Mouse (Mus musculus) urinary bladder, postnatal 25 days (tissue): ENCODE data around the gene Sh3pxd2b.

Experiments
- DNase-seq: peaks from one replicate; pipeline ENCODE4 v3.0.0; 2022; ENCODE audit warnings: low spot score

The Sh3pxd2b gene

DNA sequence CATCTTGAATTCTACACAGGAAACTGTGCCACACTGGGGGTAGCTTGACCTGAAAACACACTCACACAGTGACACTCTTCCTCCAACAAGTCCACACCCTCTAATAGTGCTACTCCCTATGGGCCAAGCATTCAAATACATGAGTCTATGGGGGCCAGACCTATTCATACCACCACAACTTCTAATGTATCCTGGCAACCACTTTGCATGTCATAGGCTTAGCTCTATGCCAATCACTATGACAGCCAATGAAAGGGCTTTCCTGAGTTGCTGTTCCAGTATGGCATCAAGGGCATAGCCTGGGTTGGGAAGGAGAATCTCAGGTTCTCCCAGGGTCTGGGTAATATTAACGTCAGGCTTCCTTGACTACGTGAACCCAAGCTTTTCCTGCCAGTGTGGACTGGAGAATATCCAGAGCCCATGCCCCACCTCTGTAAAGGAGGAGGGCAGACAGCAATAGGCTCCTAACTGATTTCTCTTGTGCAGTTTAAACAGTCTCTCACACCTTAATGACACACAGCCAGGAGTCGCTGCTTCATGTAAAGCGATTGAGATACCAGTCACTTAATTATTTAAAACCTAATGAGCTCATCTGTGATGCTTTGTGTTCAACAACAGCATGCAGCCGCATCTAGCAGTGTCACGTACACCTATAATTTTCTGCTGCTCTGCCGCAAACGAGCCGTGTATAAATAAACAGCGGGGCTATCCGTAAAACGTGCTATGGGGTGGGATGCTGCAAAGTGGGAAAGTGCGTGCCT lies 25.8 kb downstream of the Sh3pxd2b start:
- no peak for DNase-seq

DNA sequence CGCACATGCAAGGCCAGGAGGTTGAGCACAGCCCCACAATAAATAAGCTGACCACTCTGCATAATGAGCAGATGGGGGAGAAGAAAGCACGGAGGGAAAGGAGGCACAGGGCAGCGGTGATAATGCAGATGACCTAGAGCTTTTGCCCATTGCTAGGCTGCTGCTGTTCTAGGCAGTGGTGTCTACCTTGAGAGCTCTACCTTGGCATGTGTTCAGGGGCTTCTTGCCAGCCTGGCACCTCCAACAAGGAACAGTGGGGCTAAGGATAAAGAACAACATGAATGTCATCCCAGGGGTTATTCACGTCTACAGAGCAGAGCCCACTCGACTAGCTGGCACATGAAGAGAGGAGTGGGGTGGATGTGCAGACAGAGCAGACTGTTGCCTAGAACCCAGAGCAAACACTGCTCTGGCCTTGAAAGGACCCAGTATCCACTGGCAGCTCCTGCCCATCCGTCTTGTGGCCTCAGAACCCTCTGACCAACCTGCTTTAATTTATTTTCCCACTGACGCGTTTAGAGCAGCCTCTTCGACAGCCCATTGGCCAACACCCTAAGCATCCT lies 26.5 kb downstream of the Sh3pxd2b start:
- DNase-seq = no peak

DNA sequence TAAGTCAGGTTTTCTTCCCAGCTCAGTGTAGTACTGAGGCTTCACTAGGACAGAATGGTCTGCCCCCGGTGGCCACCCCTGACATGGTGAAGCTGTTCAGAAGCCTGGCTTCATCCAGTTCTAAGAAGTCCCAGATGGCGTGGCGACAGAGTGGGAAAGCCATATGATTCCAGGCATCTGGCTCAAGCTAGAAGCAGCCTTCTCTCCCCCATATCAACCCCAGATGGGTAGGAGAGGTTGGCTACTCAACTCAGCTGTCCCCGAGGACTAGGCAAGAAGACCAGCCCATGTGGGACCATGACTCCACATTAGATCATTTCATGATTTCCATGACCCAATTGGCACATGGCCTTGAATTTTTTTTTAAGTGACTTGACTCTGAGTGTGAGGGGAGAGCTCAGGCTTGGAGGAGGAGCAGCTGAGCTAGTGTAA lies 27.5 kb downstream of the Sh3pxd2b start:
- DNase-seq = no peak

DNA sequence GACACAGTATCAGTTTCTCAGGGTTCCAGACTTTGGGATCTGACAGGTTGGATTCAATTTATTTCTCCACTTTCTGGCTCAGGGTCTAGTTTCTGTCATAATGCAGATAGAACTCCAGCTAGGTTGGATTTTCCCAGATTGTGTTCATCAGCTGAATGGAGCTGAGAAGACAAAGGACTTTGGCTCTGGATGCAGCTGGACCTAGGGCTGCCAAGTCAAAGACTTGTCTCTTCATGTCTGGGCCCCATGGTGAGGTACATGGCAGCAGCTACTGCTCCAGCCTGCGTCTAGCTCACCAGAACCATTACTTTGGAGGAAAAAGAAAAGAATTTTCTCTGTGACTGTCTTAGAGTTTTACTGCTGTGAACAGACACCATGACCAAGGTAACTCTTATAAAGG lies 28.5 kb downstream of the Sh3pxd2b start:
- DNase-seq = no peak

DNA sequence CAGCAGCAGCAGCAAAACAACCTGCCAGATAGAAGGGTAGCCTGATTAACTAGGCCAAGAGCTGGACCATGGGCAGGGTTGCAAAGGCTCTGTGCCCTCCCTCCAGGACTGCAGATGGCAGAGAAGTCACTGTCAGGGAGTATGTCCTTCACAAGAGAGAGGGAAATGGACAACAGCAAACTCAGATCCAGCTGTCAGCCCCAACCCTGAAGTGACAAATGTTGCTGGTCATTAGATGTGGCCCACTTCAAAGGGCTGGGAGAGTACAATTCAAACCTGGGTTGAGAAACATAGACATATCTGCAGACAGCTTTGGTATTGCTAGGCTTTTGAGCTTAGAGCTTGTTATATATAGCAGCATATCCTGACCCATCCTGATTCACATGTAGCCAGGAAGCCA lies 32.3 kb downstream of the Sh3pxd2b start:
- DNase-seq = no peak

DNA sequence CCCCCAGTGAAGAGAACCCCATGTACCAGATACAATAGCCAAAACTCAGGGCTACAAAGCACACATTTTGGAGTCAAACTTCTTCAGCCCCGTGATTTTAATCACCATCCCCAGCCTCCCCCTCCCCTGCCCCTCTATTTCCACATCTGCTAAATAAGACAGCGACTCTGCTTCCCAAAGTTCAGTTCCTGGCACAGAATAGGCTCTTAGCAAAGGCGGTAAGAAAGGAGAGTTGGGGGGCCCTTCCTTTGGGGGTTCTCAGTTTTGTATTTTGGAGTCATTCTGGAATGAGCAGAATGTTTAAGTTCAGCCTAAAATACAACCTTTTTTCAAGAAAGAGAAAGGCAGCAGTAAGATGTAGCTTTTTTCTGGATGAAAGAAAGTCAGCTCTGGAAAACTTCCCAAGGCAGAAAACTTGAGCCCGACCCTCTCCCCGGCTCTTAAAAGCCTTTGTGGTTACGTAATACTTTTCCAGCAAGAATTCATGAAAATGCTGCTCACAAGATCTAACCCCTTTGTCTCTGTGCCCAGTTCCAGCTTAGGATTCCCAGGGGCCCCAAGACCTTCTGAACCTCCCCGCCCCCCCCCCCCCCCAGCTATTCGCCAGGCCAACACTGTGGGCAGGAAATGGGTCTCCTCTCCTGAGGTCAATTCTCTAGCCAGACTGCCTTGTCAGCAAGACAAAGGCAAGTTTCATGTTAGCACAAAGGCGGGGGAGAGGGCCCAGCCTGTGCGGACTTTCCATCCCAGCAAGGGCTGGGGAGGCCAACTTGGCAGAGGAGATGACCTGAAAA lies 35.9 kb downstream of the Sh3pxd2b start:
- DNase-seq = no peak

DNA sequence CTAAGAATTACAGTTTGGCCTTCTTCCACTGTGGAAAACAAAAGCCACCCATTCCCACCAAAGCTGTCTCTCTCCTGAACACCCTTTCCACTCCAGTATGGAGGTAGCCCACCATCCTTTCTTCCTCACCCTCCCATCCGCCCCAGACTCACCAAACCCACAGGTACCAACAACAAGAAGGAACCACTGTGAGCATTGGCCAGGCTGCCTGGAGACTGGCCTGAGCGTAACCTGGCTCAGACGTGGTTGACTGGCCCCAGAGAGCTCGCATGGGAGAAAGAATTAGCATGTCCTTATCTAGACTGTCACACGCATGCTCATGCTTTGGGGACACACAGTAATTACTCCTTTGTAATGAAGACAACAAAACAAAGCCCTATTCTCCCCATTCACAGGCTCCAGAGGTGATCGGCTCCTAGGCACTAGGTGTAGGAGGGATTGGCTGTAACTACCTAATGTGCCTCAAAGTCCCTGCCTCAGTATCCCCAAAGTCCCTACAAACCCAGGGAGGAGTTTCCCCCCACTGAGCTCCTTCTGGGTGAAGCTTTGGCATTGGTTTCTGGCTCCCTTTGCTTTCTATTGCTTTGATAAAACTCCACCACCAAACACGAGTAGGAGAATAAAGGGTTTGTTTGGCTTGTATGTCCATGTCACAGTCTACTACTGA lies 36.6 kb downstream of the Sh3pxd2b start:
- no peak for DNase-seq

DNA sequence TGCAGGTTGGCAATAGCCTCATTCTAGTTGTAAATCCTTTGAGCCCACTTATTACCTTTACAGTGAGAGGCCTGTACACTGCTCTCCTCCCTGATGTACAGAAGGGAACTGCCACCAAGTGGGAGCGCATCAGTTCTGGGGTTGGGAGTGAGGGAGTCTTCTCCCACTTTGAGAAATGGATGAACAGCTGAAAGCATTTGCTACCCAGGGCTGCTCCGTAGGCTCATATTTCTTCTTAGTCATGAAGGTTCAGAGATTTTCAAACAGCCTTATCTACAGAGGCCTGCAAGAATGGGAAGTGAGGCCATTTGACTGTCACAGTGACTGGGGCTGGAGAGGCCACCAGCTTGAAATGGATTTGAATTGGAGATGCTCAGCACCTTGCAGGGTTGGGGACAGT lies 38.4 kb downstream of the Sh3pxd2b start:
- no peak for DNase-seq

DNA sequence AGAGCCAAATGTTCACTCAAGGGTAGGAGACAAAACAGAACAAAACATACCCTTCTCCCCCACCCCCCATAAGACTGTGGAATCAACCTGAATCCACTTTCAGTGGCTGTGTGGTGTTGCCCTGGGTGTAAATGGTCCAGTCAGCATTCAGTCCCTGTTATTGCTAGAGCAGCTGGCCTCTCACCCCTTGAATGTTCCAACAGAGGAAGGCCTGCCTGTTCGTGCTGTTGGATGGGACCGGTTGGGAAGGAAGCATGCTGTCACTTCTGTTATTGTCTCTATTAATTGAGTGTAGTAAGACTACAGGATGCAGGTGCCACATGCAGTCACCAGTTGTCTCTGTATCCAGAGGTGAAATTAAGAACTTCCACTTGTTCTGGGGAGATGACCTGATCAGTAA lies 40.4 kb downstream of the Sh3pxd2b start:
- DNase-seq = no peak

DNA sequence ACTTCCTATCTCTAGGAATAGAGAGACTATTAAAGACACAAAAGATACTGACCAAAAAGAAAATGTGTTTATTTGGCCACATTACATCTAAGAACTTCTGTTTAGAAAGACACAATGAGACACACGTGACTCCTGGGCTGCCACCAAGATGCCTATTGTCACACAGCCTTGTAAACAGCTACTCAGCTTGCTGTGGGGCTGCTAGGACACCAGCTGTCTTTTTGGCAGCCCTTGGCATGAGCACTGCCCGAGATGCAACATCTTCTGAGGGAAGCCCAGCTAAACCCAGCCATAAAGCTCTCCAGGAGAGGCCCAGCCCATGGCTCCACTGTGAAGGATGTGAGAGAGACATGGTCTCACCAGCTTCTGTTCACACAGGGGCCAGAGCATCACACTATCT lies 45.5 kb downstream of the Sh3pxd2b start:
- DNase-seq = no peak

DNA sequence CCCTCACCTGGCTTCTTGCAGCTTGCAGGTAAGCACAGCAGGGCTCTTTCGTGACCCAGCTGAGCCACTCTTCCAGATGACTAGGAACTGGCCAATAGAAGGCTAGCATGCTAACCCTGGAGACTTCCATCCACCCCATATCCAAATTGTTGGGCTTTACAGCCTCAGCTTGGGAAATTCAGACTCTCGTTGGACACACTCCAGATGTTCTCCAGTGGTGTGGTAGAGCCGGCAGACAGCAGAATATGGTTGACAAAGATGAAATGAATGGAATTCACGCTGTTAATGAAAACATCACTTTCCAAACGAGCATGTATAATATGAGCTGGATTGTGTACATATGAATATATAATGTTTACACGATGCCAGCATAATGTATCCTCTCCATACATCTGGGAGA lies 48.2 kb downstream of the Sh3pxd2b start:
- no peak for DNase-seq

DNA sequence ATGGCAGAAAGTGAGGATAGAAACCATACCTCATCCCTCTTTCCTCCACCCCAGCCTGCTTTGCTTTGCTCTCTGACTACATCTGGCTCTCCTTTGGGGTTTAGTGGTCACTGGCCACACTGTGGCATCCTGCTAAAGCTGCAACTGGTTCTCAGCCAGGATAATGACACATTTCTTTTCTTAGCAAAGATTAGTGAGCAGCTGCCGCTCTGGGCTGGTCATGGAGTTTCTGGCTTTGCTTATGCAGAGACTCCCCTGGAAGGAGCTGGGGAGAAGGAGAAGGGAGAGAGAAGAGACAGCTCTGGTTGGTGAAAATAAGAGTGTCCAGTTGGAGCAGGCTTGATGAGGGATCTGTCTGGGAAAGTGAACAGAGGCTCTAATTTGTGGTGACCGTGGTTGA lies 50.8 kb downstream of the Sh3pxd2b start:
- no peak for DNase-seq

DNA sequence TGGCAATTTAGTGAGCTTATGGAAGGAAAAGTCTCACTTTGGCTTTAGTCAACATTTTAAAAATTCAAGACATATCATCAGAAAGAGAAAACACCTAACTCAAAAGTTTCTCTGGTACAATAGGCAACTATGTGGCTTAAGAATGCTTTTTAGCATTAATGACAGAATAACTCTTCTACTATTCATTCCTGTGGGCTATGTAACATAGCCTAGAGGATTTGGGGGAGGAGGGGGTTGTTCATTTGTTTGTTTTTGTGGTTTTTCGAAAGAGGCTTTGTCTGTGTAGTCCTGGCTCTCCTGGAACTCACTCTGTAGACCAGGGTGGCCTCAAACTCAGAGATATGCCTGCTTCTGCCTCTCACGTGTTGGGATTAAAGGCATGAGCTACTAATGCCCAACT lies 51.6 kb downstream of the Sh3pxd2b start:
- DNase-seq = no peak

DNA sequence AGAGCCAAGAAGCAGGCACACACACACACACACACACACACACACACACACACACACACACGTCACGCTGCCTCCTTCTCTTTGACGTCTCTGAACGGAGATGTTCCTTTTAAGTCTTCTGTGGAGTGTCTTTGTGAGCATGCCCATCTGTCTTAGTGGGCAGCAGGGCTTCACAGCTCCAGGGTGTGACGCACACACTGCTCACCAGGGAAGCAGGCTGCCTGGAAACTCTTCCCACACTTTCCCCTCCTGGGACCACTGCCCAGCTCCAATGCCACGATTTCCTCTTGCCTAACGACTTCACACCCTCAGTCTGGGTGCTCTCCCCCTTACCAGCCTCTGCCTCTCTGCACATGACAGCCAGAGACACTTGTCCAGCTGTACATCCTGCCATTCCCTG lies 55.1 kb downstream of the Sh3pxd2b start:
- DNase-seq = no peak

DNA sequence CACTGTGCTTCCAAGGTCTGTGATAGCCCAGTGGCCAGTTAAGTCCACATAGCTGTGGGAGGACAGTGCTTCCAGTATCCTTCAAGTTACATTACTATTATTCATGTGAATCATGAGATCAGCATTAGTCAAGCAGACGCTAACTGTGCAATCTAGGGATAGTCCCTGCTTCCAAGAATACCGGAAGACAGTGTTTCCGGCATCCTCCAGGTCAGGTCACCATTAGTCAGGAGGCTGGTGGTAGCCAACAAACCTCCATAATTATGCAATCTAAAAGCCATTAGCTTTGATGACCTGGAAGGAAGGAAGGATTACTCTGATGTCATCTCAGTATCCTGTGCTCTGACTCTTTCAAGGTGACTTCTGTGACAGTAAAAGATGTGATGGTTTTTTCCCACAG lies 57.1 kb downstream of the Sh3pxd2b start:
- no peak for DNase-seq

DNA sequence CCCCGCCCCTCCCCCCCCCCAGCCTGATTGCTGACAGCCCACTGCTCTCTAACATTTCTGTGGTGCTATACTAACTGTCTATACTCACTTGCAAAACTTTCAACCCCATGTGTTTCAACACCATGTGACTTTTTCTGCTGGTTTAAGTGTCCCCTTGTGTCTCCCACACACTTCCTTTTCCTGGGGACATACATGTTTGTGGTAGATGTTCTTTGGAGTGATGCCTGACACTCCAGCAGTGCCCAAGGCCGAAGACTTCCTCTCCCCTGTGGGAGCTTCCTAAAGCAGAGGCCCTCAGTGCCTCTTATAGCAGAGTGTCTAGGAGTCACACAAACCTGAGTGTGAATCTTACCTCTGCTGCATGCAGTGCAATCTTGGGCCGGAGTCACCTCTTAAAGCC lies 60.2 kb downstream of the Sh3pxd2b start:
- no peak for DNase-seq

DNA sequence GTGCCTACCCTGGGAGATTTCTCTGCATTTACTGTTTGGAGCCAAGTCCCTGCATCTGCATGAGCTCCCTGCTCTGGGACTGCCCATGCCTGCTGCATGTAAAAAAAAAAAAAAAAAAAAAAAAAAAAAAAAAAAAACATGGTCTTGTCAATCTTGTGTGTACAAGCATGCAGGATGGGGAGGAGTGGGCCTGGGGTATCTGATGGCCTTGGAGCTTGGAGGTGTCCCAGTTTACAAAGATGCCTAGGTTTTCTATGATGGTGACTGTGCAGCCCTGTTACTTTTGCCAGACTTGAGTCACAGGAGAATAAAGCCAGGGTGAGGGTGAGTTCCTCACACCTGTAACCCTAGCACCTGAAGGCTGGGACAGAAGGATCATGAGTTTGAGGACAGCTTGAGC lies 61.4 kb downstream of the Sh3pxd2b start:
- DNase-seq = no peak

DNA sequence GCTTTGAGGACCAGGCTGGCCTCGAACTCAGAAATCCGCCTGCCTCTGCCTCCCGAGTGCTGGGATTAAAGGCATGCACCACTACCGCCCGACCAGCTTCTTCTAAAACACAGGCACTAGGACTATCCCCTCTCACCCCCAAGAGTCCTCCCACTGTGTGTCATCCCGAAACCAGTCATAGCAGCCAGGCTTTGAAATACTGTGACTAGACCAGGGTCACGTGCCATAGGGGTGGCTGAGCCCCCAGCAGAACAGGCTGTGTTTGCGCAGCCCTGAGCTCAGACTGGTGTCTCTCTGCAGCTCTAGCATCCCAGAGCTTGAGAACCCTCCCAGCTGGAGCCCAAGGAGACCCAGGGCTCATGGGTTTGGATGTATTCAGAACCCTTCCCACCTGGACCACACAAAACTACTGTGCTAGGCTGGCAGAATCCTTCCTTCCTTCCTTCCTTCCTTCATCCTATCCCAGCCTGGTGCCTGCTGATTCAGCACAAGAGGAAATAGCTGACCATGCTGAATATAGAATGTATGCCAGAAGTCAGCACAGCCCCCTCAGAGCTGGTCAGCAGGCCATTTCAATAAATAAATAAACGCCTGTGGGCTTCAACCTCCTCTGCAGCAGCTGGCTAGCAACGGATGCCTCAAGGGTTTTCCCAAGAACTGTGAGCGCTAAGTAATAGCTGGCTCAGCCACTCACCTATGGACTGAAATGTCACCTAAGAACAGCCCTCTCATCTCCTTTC lies 62.4 kb downstream of the Sh3pxd2b start:
- DNase-seq = no peak

DNA sequence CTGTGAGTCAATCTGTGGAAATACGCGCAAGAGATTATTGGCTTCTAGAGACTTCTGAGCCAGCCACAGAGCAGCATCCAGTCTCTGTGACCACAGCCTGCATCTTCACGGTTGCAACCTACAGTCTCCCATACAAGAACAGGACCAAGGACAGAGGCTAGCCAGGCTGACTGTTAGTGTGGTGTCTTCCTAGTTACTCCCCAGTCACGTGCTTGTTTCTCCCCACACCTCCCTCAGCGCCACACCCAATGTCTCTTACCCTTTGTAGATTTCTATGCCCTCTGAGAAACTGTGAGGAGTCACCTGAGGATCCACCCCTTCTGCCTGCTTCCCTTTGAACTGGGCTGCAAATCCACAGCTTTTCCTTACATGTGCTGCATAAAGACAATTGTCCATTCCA lies 72.4 kb downstream of the Sh3pxd2b start:
- DNase-seq = no peak

DNA sequence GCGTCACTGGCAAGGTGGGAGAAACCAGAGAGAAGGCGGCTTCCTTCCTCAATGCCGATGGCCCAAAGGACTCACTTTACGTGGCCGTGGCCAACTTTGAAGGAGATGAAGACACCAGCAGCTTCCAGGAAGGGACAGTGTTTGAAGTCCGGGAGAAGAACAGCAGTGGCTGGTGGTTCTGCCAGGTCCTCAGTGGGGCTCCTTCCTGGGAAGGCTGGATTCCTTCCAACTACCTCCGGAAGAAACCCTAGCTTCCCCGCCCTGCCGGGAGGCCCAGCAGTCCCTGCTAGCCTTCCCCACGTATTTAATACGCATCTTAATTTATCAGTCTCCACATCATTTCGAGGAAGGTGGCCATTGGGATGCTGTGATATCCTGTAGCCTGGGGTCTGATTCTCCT lies 75.7 kb downstream of the Sh3pxd2b start:
- DNase-seq = no peak

DNA sequence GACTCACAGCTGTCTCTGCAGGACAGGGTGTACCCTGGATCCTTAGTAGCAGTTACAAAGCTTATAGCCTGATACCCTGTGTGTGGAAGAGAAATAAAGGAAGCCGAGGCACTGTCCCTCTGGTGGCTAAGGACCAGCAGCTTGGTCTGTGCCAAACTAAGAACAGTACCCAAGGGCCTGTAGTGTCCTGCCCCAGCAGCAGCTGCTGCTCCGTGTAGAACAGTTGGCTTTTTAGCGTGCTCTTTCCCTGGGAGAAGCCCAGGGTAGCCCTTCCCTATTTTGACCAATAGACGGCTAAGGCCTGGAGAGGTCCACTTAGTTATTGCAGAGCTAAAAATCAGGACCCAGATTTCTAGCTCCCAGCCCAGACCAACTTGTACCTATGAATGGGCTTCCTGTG lies 77.0 kb downstream of the Sh3pxd2b start:
- DNase-seq = no peak

DNA sequence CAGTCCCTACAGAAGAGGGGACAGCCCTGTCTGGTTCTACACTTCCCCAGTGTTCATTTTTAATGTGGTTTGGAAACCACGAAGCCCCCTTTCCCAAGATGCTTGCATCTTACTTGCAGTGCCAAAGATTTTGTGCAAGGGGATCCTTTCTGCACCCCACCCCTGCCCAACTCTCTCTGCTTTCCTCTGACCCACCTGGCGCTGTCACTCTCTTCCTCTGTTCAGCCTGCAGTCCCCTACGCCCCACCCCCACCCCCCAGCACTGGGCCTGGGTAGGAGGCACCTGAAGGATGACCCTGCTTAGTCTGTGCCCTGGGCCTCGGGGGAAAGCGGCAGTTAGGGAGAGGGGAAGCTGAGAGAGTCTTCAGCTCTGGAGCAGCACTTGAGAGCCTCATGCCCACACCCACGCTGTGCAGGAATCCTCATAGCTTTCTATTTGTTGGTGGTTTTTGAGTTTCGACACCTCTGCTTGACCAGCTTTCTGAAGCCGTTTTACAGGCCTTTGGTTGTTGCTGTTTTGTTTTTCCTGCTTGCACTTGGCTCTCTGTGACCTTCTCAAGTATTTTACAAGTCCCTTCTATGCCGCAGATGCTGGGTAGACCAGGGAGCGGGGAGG lies 77.5 kb downstream of the Sh3pxd2b start:
- DNase-seq = no peak
